Mouse (Mus musculus) hindbrain, embryonic 14.5 days (tissue): ENCODE results near the gene Gm38655. TPM values are rescaled to one million over a fixed set of nuclear protein-coding genes. Genes with fewer than 3 reads are reported as not detected.
"Not testable (repeated sequence)": the region's sequence is repeated elsewhere in the genome, so short reads cannot be mapped to it uniquely, and the experiment has no call there.

Experiments
- ATAC-seq: fragments of 200-750 bp; cut with Nextera tagmentation; 2 replicates; pipeline ENCODE4 v1.8.0; 2017; ENCODE audit warnings: moderate number of reproducible peaks, mild to moderate bottlenecking, moderate TSS enrichment, moderate library complexity; ENCODE audit not compliant: low FRiP score
- DNase-seq: peaks from one replicate; pipeline ENCODE4 v3.0.0-alpha.2; 2015; ENCODE audit warnings: low spot score
- H3K27ac ChIP-seq: fragments of 300-500 bp; sonication (generic); 2 replicates; pipeline ENCODE4 v1.5.1; 2014; ENCODE audit warnings: mild to moderate bottlenecking, moderate library complexity
- H3K27me3 ChIP-seq: fragments of 300-500 bp; sonication (generic); 2 replicates; pipeline ENCODE4 v1.6.1; 2014; ENCODE audit warnings: mild to moderate bottlenecking, low read length, mixed read lengths; ENCODE audit not compliant: control insufficient read depth, insufficient read depth
- H3K36me3 ChIP-seq: fragments of 300-500 bp; sonication (generic); replicated peaks from 2 replicates; pipeline ENCODE4 v1.6.1; 2014; ENCODE audit not compliant: control insufficient read depth, insufficient read depth
- H3K4me1 ChIP-seq: fragments of 300-500 bp; sonication (generic); replicated peaks from 2 replicates; pipeline ENCODE4 v1.6.1; 2014; ENCODE audit warnings: antibody characterized with exemption, low read length, mixed read lengths; ENCODE audit not compliant: control insufficient read depth, insufficient read depth
- H3K4me2 ChIP-seq: fragments of 300-500 bp; sonication (generic); replicated peaks from 2 replicates; pipeline ENCODE4 v1.6.1; 2014; ENCODE audit warnings: mild to moderate bottlenecking, moderate library complexity
- H3K4me3 ChIP-seq: fragments of 300-500 bp; sonication (generic); replicated peaks from 2 replicates; pipeline ENCODE4 v1.5.1; 2014; ENCODE audit warnings: mild to moderate bottlenecking, low read length
- H3K9ac ChIP-seq: fragments of 300-500 bp; sonication (generic); 2 replicates; pipeline ENCODE4 v1.6.1; 2014
- H3K9me3 ChIP-seq: fragments of 300-500 bp; sonication (generic); 2 replicates; pipeline ENCODE4 v1.6.1; 2016; ENCODE audit warnings: low read length; ENCODE audit not compliant: control insufficient read depth
- WGBS: fragments of 180-500 bp; shearing (Covaris S2); extraction: QIAGEN DNeasy Blood & Tissue Kit; methylation state at CpG from one replicate; pipeline ENCODE4 v1.1.7; 2014; 5-methylcytosine and 5-hydroxymethylcytosine counted together
- polyA plus RNA-seq: library from polyadenylated mRNA; unstranded; fragments of >200 nt; fragmentation: Nextera tagmentation; extraction: Ambion mirVana; gene quantifications from 2 replicates; pipeline ENCODE4 v1.2.1, GENCODE M21; 2014

The Gm38655 gene
- not detected in 2 replicates for polyA plus RNA-seq

- WGBS: 63% methylated on average over 9 of the region's 9 CpGs
Observed at GRCm38 (mm10) chr17:25175411-25175810, at the start of gene Gm38655. Gm38655 (minus strand) TSS chr17:25175471.

GRCm38 (mm10) chr17:25224586-25225222 lies 49.4 kb upstream of the Gm38655 start:
- 0 out of 2 replicates have a peak, but pooled peaks cover 7% of the 10 kb centered on the region for H3K4me1 ChIP-seq
- H3K4me3 ChIP-seq: no peak overlapping the region
- 90% methylated on average over 7 of the region's 7 CpGs for WGBS
- no peak for ATAC-seq
- no peak for DNase-seq
- H3K9me3 ChIP-seq: no peaks in the 10 kb centered on the region
- no peaks in the 10 kb centered on the region for H3K27me3 ChIP-seq
- no peak overlapping the region for H3K9ac ChIP-seq
- no peak overlapping the region for H3K27ac ChIP-seq
- H3K36me3 ChIP-seq: peaks cover 24% of the 10 kb centered on the region
- H3K4me2 ChIP-seq: no peak overlapping the region

More at GRCm38 (mm10) chr17:25175411-25175810, at the start of gene Gm38655:
- Histone ChIP-seq H3K9me3 (no peaks in the 10 kb centered on the region), H3K9ac (no peak within 1 kb of the TSS), H3K27me3 (no peaks in the 10 kb centered on the region), H3K4me3 (no peak within 1 kb of the TSS), H3K4me1 (no peaks in the 10 kb centered on the region), H3K36me3 (no peaks in the 10 kb centered on the region), H3K27ac (no peak within 1 kb of the TSS), H3K4me2 (no peak within 1 kb of the TSS)
- ATAC-seq (no peak), DNase-seq (no peak)

- peaks cover 34% of the 10 kb centered on the region for H3K36me3 ChIP-seq
- no peak overlapping the region for H3K9ac ChIP-seq
- no peaks in the 10 kb centered on the region for H3K27me3 ChIP-seq
- H3K4me1 ChIP-seq: 0 out of 2 replicates have a peak, but pooled peaks cover 7% of the 10 kb centered on the region
- H3K9me3 ChIP-seq: no peaks in the 10 kb centered on the region
- 45% methylated on average over 6 of the region's 6 CpGs for WGBS
- H3K4me3 ChIP-seq: peak overlapping the region; percentile 37; the same call in 1 of the 2 replicates
- DNase-seq (no peak), ATAC-seq (no peak)
- peak overlapping the region; percentile 65 for H3K4me2 ChIP-seq
- H3K27ac ChIP-seq: no peak overlapping the region
Observed at GRCm38 (mm10) chr17:25222951-25223601, 47.8 kb upstream of the Gm38655 start.

- ATAC-seq: peak; percentile 89
- H3K27ac ChIP-seq: not testable (repeated sequence)
Observed at GRCm38 (mm10) chr17:25222504-25222940, 47.3 kb upstream of the Gm38655 start.

GRCm38 (mm10) chr17:25221821-25222503 lies 46.7 kb upstream of the Gm38655 start:
- Histone ChIP-seq H3K4me2 (peak overlapping the region; percentile 65), H3K27ac (peak overlapping the region; percentile 71), H3K27me3 (no peaks in the 10 kb centered on the region), H3K9ac (peak overlapping the region; percentile 61), H3K9me3 (no peaks in the 10 kb centered on the region), H3K4me3 (peak overlapping the region; percentile 37), H3K4me1 (0 out of 2 replicates have a peak, but pooled peaks cover 7% of the 10 kb centered on the region), H3K36me3 (peaks cover 43% of the 10 kb centered on the region)
- 0% methylated on average over 16 of the region's 30 CpGs for WGBS
- ATAC-seq (peak; percentile 82), DNase-seq (peak; percentile 46)

More at GRCm38 (mm10) chr17:25222504-25222940, 47.3 kb upstream of the Gm38655 start:
- peak overlapping the region; percentile 65 for H3K4me2 ChIP-seq
- H3K36me3 ChIP-seq: peaks cover 39% of the 10 kb centered on the region
- not testable (repeated sequence) for H3K27me3 ChIP-seq, H3K4me1 ChIP-seq, DNase-seq, H3K9ac ChIP-seq, H3K9me3 ChIP-seq
- H3K4me3 ChIP-seq: peak overlapping the region; percentile 37
- WGBS: 18% methylated on average over 13 of the region's 28 CpGs

- no peak overlapping the region for H3K27ac ChIP-seq
- no peaks in the 10 kb centered on the region for H3K9me3 ChIP-seq
- H3K36me3 ChIP-seq: peaks cover 41% of the 10 kb centered on the region
- no peak overlapping the region for H3K9ac ChIP-seq
- H3K4me2 ChIP-seq: no peak overlapping the region
- H3K4me1 ChIP-seq: 0 out of 2 replicates have a peak, but pooled peaks cover 7% of the 10 kb centered on the region
- no peak overlapping the region for H3K4me3 ChIP-seq
- WGBS: 88% methylated on average over 1 of the region's 1 CpGs
- DNase-seq (no peak), ATAC-seq (no peak)
- H3K27me3 ChIP-seq: no peaks in the 10 kb centered on the region
Observed at GRCm38 (mm10) chr17:25220746-25221145, 45.5 kb upstream of the Gm38655 start.

- no peak for DNase-seq
- peaks cover 49% of the 10 kb centered on the region for H3K36me3 ChIP-seq
- no peak overlapping the region for H3K27ac ChIP-seq
- no peak for ATAC-seq
- no peak overlapping the region for H3K4me2 ChIP-seq
- no peak overlapping the region for H3K9ac ChIP-seq
- no peaks in the 10 kb centered on the region for H3K27me3 ChIP-seq
- 0 out of 2 replicates have a peak, but pooled peaks cover 7% of the 10 kb centered on the region for H3K4me1 ChIP-seq
- H3K9me3 ChIP-seq: no peaks in the 10 kb centered on the region
- 96% methylated on average over 15 of the region's 15 CpGs for WGBS
- no peak overlapping the region for H3K4me3 ChIP-seq
Observed at GRCm38 (mm10) chr17:25219492-25220295, 44.4 kb upstream of the Gm38655 start.

- Histone ChIP-seq H3K4me1 (0 out of 2 replicates have a peak, but pooled peaks cover 7% of the 10 kb centered on the region), H3K27ac (no peak overlapping the region), H3K4me2 (no peak overlapping the region), H3K9ac (no peak overlapping the region), H3K9me3 (no peaks in the 10 kb centered on the region), H3K36me3 (peaks cover 56% of the 10 kb centered on the region), H3K4me3 (no peak overlapping the region), H3K27me3 (no peaks in the 10 kb centered on the region)
- 92% methylated on average over 9 of the region's 9 CpGs for WGBS
- DNase-seq: no peak
- ATAC-seq: no peak
Observed at GRCm38 (mm10) chr17:25218967-25219366, 43.7 kb upstream of the Gm38655 start.
